Mouse (Mus musculus) forebrain, embryonic 11.5 days (tissue): ENCODE results near the gene Med16. TPM values are rescaled to one million over a fixed set of nuclear protein-coding genes. Genes with fewer than 3 reads are reported as not detected.

ENCODE experiments used
- ATAC-seq: fragments of 200-750 bp; cut with Nextera tagmentation; replicated peaks from 2 replicates; pipeline ENCODE4 v1.8.0; 2017; ENCODE audit warnings: moderate TSS enrichment; ENCODE audit not compliant: low FRiP score
- DNase-seq: peaks from one replicate; pipeline ENCODE4 v3.0.0-alpha.2; 2017; ENCODE audit warnings: low spot score
- H3K27ac ChIP-seq: fragments of 300-500 bp; sonication (generic); 2 replicates; pipeline ENCODE4 v1.5.1; 2014; ENCODE audit warnings: low read depth, low read length
- H3K27me3 ChIP-seq: fragments of 300-500 bp; sonication (generic); 2 replicates; pipeline ENCODE4 v1.6.1; 2014; ENCODE audit warnings: mild to moderate bottlenecking, low read length, mixed read lengths; ENCODE audit not compliant: control insufficient read depth, insufficient read depth
- H3K36me3 ChIP-seq: fragments of 300-500 bp; sonication (generic); 2 replicates; pipeline ENCODE4 v1.6.1; 2014; ENCODE audit warnings: mild to moderate bottlenecking, low read length, moderate library complexity, mixed read lengths; ENCODE audit not compliant: control insufficient read depth, insufficient read depth
- H3K4me1 ChIP-seq: fragments of 300-500 bp; sonication (generic); replicated peaks from 2 replicates; pipeline ENCODE4 v1.6.1; 2014; ENCODE audit warnings: low read length, mixed read lengths; ENCODE audit not compliant: control insufficient read depth, insufficient read depth
- H3K4me2 ChIP-seq: fragments of 300-500 bp; sonication (generic); 2 replicates; pipeline ENCODE4 v1.6.1; 2014; ENCODE audit warnings: low read depth, mild to moderate bottlenecking, low read length, moderate library complexity, mixed read lengths; ENCODE audit not compliant: severe bottlenecking
- H3K4me3 ChIP-seq: fragments of 300-500 bp; sonication (generic); 2 replicates; pipeline ENCODE4 v1.5.1; 2014; ENCODE audit warnings: low read depth, low read length
- H3K9ac ChIP-seq: fragments of 300-500 bp; sonication (generic); 2 replicates; pipeline ENCODE4 v1.6.1; 2014; ENCODE audit warnings: low read length
- H3K9me3 ChIP-seq: fragments of 300-500 bp; sonication (generic); 2 replicates; pipeline ENCODE4 v1.6.1; 2016; ENCODE audit warnings: low read length, mixed read lengths; ENCODE audit not compliant: control insufficient read depth
- WGBS: fragments of 180-500 bp; shearing (Covaris S2); extraction: QIAGEN DNeasy Blood & Tissue Kit; methylation state at CpG from one replicate; pipeline ENCODE4 v1.1.7; 2014; 5-methylcytosine and 5-hydroxymethylcytosine counted together
- polyA plus RNA-seq: library from polyadenylated mRNA; unstranded; fragments of >200 nt; fragmentation: Nextera tagmentation; extraction: Ambion mirVana; gene quantifications from 2 replicates; pipeline ENCODE4 v1.2.1, GENCODE M21; 2014

Med16 gene
- polyA plus RNA-seq, 1 experiment from 2014 or later = 60.4 TPM

GRCm38 (mm10) chr10:79934794-79935569 lies 26.3 kb upstream of the Med16 start:
- H3K27me3 ChIP-seq = no peaks in the 10 kb centered on the region
- no peak overlapping the region for H3K27ac ChIP-seq
- no peak overlapping the region for H3K4me2 ChIP-seq
- ATAC-seq (no peak), DNase-seq (no peak)
- no peaks in the 10 kb centered on the region for H3K9me3 ChIP-seq
- 91% methylated on average over 16 of the region's 16 CpGs for WGBS
- no peak overlapping the region for H3K4me3 ChIP-seq
- H3K36me3 ChIP-seq = no peaks in the 10 kb centered on the region
- H3K4me1 ChIP-seq = peaks cover 3% of the 10 kb centered on the region; the same call in 1 of the 2 replicates
- no peak overlapping the region for H3K9ac ChIP-seq

GRCm38 (mm10) chr10:79934272-79934721 lies 25.6 kb upstream of the Med16 start:
- no peaks in the 10 kb centered on the region for H3K36me3 ChIP-seq
- H3K9me3 ChIP-seq = no peaks in the 10 kb centered on the region
- no peak overlapping the region for H3K4me2 ChIP-seq
- H3K27ac ChIP-seq = no peak overlapping the region
- no peaks in the 10 kb centered on the region for H3K27me3 ChIP-seq
- ATAC-seq (no peak), DNase-seq (no peak)
- 84% methylated on average over 13 of the region's 13 CpGs for WGBS
- H3K4me1 ChIP-seq = peaks cover 3% of the 10 kb centered on the region; the same call in 1 of the 2 replicates
- no peak overlapping the region for H3K4me3 ChIP-seq
- H3K9ac ChIP-seq = no peak overlapping the region

GRCm38 (mm10) chr10:79933861-79934260 lies 25.1 kb upstream of the Med16 start:
- peaks cover 6% of the 10 kb centered on the region for H3K4me1 ChIP-seq
- WGBS = 40% methylated on average over 6 of the region's 6 CpGs
- H3K27ac ChIP-seq = no peak overlapping the region
- no peak overlapping the region for H3K4me2 ChIP-seq
- H3K27me3 ChIP-seq = no peaks in the 10 kb centered on the region
- ATAC-seq = no peak
- no peaks in the 10 kb centered on the region for H3K36me3 ChIP-seq
- no peak overlapping the region for H3K9ac ChIP-seq
- DNase-seq = no peak
- no peak overlapping the region for H3K4me3 ChIP-seq
- H3K9me3 ChIP-seq = no peaks in the 10 kb centered on the region

GRCm38 (mm10) chr10:79933145-79933679 lies 24.5 kb upstream of the Med16 start:
- Histone ChIP-seq H3K4me2 (no peak overlapping the region), H3K4me3 (no peak overlapping the region), H3K4me1 (peaks cover 9% of the 10 kb centered on the region), H3K36me3 (no peaks in the 10 kb centered on the region), H3K9ac (no peak overlapping the region), H3K27ac (no peak overlapping the region), H3K9me3 (no peaks in the 10 kb centered on the region), H3K27me3 (no peaks in the 10 kb centered on the region)
- WGBS = 74% methylated on average over 9 of the region's 9 CpGs
- ATAC-seq (no peak), DNase-seq (no peak)

- Histone ChIP-seq H3K36me3 (no peaks in the 10 kb centered on the region), H3K4me2 (no peak overlapping the region), H3K4me3 (no peak overlapping the region), H3K9ac (no peak overlapping the region), H3K4me1 (peaks cover 9% of the 10 kb centered on the region), H3K27me3 (no peaks in the 10 kb centered on the region), H3K9me3 (no peaks in the 10 kb centered on the region), H3K27ac (no peak overlapping the region)
- ATAC-seq = no peak
- DNase-seq = no peak
- WGBS = 32% methylated on average over 8 of the region's 8 CpGs
Observed at GRCm38 (mm10) chr10:79932736-79933135, 24.0 kb upstream of the Med16 start.

- Histone ChIP-seq H3K9me3 (no peaks in the 10 kb centered on the region), H3K27ac (no peak overlapping the region), H3K27me3 (no peaks in the 10 kb centered on the region), H3K9ac (no peak overlapping the region), H3K36me3 (no peaks in the 10 kb centered on the region), H3K4me2 (no peak overlapping the region), H3K4me3 (no peak overlapping the region), H3K4me1 (peaks cover 9% of the 10 kb centered on the region)
- DNase-seq (no peak), ATAC-seq (no peak)
- WGBS = 84% methylated on average over 9 of the region's 9 CpGs
Observed at GRCm38 (mm10) chr10:79931797-79932196, 23.1 kb upstream of the Med16 start.

GRCm38 (mm10) chr10:79930826-79931186 lies 22.1 kb upstream of the Med16 start:
- Histone ChIP-seq H3K9ac (no peak overlapping the region), H3K4me1 (peaks cover 9% of the 10 kb centered on the region), H3K4me3 (no peak overlapping the region), H3K36me3 (no peaks in the 10 kb centered on the region), H3K27ac (no peak overlapping the region), H3K9me3 (no peaks in the 10 kb centered on the region), H3K27me3 (no peaks in the 10 kb centered on the region), H3K4me2 (no peak overlapping the region)
- no peak for DNase-seq
- no peak for ATAC-seq
- 94% methylated on average over 16 of the region's 16 CpGs for WGBS

GRCm38 (mm10) chr10:79929967-79930825 lies 21.5 kb upstream of the Med16 start:
- DNase-seq (no peak), ATAC-seq (no peak)
- no peak overlapping the region for H3K9ac ChIP-seq
- no peaks in the 10 kb centered on the region for H3K36me3 ChIP-seq
- peaks cover 9% of the 10 kb centered on the region for H3K4me1 ChIP-seq
- H3K4me2 ChIP-seq = no peak overlapping the region
- H3K9me3 ChIP-seq = no peaks in the 10 kb centered on the region
- no peaks in the 10 kb centered on the region for H3K27me3 ChIP-seq
- H3K4me3 ChIP-seq = no peak overlapping the region
- 91% methylated on average over 18 of the region's 18 CpGs for WGBS
- H3K27ac ChIP-seq = no peak overlapping the region
